Mouse (Mus musculus): Measurements from ENCODE around the gene Dcaf10. TPM values are rescaled to one million over a fixed set of nuclear protein-coding genes. Genes with fewer than 3 reads are reported as not detected.
"Not testable (repeated sequence)": the region's sequence is repeated elsewhere in the genome, so short reads cannot be mapped to it uniquely, and the experiment has no call there.

Gene Dcaf10
- 10 to 100 TPM; 24.1 to 25.8 TPM for total RNA-seq (2021)
- long read RNA-seq, full-length matches to known transcripts: 9 of 11 reads
- long read RNA-seq, partial matches to known transcripts: 0 of 11 reads
- long read RNA-seq, other reads (novel, unspliced or antisense): 2 of 11 reads

DNA sequence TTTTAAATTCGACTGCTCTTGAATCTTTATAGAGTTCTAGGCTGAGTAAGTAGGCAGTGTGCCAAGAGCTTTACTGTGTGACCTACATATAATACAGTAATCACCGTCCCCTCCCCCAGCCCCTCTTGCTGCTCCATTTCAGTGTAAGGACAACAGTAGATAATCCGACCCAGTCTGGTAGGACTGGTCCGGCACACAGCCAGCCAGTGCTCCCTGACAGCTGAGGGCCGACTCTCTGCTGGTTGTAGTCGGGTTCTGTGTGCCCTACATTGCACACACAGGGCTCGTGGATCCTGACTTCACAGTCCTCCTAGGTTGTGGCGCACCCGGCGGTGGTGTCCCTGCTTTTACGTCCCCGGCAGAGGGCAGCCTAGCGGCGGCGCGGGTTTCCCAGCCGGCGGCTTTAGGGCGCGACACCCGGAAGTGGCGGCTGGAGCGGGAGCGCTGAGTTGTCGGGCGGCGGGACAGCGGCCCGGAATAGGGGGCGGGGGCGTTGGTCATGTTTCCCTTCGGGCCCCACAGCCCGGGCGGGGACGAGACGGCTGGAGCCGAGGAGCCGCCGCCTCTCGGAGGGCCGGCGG, at the start of gene Dcaf10:
Gene Dcaf10, plus strand, starts transcription at position 433 of the 581 bp plus-strand sequence.
- DNase-seq (ENCODE audit: low spot score in 2 of 2): peak; percentile 97

DNA sequence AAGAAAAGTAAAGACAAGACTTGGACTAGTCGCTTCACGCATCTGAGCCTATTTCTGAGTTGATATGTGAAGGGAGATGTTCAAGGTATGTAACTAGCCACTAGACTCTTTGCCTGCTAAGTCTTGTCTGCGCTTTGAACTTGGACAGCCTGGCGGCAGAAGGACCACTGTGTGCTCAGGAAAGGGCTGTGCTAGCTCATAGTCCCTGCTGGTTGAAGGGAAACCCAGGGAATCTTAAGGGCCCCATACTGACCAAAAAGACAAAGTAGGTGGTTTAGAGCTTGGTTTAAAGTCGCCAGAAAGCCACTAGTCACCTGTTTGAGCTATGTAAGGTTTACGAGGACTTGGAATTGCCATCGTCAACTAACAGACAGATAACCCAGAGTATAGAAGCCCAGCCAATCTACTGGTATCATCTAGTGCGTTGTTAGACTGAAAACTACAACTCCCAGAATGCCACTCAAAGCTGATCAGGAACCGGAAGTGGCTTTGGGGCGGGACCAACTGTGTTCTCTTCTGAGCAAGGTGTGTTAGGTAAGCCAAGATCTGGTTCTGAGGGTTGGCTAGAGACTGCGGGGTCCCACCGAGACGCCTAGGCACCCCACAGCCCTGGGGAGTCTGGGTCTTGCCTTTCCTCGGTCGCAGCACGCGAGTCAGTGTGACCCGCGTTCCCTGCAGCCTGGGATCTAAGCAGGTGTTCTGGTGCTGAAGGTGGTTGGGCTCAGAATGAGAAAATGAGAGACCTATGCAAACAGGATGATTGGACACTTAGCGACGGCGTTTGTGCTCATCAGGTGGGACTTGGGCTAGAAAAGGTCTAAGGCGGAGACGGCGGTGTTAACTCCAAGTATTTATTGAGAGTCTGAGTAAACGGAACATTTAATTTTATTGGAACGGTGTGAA, 45.0 kb upstream of the Dcaf10 start, which contains the start of gene Trmt10b:
Gene Trmt10b, plus strand, starts transcription at position 466 of the 903 bp plus-strand sequence.
- DNase-seq (ENCODE audit: low spot score in 2 of 2): peak; percentile 51 to 68

- DNase-seq (ENCODE audit: low spot score in 2 of 2): no peak
Observed at GRCm38 (mm10) chr4:45305536-45305935, 36.4 kb upstream of the Dcaf10 start.

GRCm38 (mm10) chr4:45308046-45308445, 33.9 kb upstream of the Dcaf10 start:
- DNase-seq (ENCODE audit: low spot score in 2 of 2): peak in 1 of 2 experiments; percentile 37

DNA sequence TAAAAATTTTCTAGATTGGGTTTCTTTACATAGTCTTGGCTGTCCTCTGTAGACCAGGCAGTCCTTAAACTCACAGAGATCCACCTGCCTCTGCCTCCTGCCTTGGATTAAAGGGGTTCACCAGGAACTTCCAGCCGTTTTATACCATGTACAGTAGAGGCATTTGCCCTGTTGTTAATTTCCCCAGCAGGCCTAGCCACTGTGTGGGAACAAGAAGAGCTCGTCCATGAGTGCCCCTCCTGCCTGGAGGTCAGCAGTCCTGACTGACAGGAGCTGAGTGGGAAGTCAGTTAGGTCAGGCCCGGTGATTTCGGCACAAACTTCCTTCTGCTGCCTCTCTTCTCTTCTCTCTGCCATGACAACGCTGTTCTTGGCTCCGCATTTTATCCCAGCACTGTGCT, 33.3 kb upstream of the Dcaf10 start:
- DNase-seq (ENCODE audit: low spot score in 2 of 2): no peak

DNA sequence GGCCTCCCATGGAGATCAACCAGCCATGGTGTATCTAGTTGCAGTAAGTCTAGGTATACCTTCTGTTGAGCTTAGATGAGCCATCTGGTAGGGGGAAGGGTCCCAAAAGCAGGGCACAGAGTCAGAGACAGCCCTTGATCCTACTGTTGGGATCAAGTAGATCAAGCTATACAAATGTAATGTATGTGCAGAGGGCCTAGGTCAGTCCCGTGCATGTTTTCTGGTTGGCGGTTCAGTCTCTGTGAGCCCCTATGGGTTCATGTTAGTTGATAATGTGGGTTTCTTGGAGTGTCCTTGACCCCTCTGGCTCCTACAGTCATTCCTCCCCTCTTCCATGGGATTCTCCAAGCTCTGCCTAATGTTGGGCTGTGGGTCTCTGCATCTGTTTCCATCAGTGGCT, 30.8 kb upstream of the Dcaf10 start:
- no peak for DNase-seq (ENCODE audit: low spot score in 2 of 2)

DNA sequence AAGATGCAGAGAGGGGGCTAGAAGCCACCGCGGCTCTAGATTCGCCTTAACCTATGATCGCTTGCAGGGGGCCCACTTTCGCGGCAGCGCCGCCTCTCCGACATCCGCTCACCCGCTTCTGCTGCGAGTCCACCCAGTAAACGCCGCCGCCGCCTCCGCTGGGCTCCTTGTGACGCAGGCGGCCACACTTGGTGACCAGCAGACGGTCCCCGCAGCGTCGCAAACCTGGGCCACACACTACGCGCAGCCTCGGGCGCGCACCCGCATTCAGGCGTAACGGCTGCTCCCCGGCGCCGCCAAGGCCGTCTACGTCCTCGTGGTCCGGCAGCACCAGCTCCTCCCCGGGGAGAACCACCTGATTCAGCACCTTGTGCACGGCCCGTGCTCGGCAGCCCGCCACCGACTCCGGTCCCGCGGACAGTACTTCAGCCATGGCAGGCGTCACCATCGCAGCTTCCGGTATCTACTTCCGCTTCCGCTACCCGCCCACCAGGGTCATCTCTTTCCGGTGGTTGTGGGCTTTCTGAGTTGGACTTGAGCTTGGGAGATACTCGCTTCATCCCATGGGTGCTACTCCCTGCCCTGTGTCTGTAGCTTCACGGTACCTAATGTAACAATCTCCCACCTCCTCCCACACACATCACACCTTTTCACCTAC, 21.6 kb upstream of the Dcaf10 start:
- DNase-seq (ENCODE audit: low spot score in 2 of 2): peak; percentile 80 to 84

DNA sequence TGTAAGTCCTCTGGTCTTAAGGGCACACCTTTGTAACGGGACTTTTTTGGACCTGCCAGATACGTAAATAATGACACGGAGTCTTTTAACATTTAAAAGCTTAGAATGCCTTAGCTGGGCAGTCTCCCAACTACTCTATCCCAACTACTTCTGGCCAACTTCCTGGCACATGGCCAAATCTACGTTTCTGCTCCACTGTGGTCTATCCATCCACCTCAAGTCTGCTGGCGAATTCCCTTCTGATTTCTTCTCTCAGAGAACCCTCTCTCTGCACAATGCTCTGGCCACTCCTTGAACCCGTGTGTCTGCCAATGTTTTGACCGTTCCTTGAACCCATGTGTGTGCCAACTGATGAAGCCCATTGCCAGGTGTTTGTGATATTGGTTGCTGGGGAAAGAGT, 10.8 kb upstream of the Dcaf10 start:
- no peak for DNase-seq (ENCODE audit: low spot score in 2 of 2)

GRCm38 (mm10) chr4:45332466-45332865, 9.4 kb upstream of the Dcaf10 start:
- no peak for DNase-seq (ENCODE audit: low spot score in 2 of 2)

GRCm38 (mm10) chr4:45341226-45341625, 675 bp upstream of the Dcaf10 start:
- peak in 1 of 2 experiments; percentile 12 for DNase-seq (ENCODE audit: low spot score in 2 of 2)

GRCm38 (mm10) chr4:45342286-45343155, 620 bp downstream of the Dcaf10 start, which contains the start of gene Exosc3:
Exosc3 (minus strand) TSS chr4:45342732.
- DNase-seq (ENCODE audit: low spot score in 2 of 2): no peak

GRCm38 (mm10) chr4:45356653-45357052, 14.8 kb downstream of the Dcaf10 start:
- no peak for DNase-seq (ENCODE audit: low spot score in 2 of 2)

DNA sequence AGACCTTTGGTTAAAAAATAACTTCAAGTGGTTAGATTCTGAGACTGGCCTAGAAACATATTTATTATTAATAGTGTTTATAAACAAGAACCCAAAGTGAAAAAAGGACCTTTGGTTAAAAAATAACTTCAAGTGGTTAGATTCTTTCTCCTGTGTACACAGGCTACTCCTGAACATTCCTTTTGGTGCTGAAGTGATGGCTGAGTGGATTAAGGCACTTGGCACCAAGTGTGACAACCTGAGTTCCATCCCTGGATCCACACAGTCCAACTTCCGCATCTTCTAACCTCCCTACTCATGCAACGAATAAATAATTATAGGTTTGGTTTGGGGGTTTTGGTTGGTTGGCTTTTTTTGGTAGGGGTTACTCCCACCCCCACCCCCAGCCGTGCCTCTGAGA, 29.4 kb downstream of the Dcaf10 start:
- DNase-seq (ENCODE audit: low spot score in 2 of 2): no peak

DNA sequence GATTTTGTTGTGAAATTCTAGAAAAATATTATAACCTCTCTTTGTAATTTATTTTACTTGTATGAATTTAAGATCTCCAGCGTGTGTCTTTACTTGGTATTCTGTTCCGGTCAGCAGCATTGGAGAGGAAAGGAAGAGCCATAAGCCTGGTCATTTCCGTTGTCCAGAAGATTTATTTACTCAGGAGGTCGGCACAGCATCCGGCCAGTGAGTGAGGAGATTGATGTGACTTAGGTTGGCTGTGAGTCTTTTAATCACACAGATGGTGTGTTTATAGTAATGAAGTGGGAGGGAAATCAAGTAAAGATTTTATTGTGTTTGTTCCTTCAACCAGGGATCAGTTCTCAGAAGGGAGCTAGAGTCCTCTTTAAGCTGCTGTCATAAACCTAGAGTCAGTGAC, 33.0 kb downstream of the Dcaf10 start:
- no peak for DNase-seq (ENCODE audit: low spot score in 2 of 2)

DNA sequence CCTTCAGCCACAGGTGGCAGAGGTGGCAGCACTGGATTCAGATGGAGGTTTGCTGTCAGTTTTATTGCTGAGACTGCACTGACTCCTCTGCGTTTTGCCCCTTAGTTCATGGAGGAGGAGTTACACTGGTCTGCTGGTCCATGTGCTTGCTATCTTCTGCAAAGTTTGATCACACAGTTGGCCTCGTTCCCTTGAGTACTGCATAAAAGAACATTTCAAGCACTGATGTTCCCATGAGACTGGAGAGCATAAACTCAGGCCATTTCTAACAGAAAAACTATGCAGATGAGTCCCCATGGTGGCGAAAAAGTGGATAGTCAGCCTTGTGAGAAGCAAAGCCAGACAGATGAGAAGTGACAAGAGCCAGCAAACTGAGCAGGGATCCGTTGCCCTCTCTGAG, 34.7 kb downstream of the Dcaf10 start:
- DNase-seq (ENCODE audit: low spot score in 2 of 2): no peak

DNA sequence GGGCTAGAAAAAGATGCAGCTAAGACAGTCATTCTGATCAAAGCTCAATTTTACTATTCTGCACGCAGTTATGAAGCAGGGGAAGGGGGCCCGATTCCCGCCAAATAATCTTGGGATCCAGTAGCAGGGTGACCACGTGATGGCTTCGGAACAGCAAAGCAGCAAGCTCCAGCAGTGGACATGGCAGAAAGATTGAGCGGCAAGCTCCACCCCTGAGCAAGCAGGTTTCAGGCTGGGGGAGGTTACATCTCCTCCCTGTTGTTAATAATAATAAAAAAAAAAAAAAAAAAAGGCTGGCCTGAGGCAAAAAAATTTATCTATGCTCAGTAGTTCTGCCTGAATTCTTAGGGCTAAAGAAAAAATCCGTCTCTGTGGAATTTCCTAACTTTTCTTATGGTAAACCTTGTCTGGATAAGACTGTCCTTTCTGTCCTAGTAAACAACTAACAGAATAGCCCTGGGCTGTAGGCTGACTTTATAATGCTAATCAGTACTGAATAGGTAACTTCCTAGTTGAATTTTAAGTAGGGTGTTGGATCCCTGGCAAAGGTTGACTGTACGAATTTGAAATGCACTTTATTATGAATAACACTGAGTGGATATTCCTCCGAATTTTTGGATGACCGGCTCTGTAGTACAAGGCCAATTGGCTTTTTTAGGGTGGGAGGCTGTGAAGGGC, 39.1 kb downstream of the Dcaf10 start:
- DNase-seq (ENCODE audit: low spot score in 2 of 2): not testable (repeated sequence)

- DNase-seq (ENCODE audit: low spot score in 2 of 2): not testable (repeated sequence)
Observed at GRCm38 (mm10) chr4:45382133-45382532, 40.2 kb downstream of the Dcaf10 start.

- DNase-seq (ENCODE audit: low spot score in 2 of 2): not testable (repeated sequence)
Observed at GRCm38 (mm10) chr4:45387296-45387695, 45.4 kb downstream of the Dcaf10 start.

- DNase-seq (ENCODE audit: low spot score in 2 of 2): no peak
Observed at GRCm38 (mm10) chr4:45392099-45392498, 50.2 kb downstream of the Dcaf10 start.

GRCm38 (mm10) chr4:45392572-45392971, 50.7 kb downstream of the Dcaf10 start:
- no peak for DNase-seq (ENCODE audit: low spot score in 2 of 2)
